Mouse (Mus musculus) MEL (cell line): ENCODE results near the gene Cenpc1. TPM values are rescaled to one million over a fixed set of nuclear protein-coding genes. Genes with fewer than 3 reads are reported as not detected.

Experiments
- DNase-seq: peaks from one replicate; pipeline ENCODE4 v3.0.0; 2011; ENCODE audit warnings: low read depth, low spot score
- H3K27ac ChIP-seq: 2 replicates; pipeline ENCODE4 v1.5.1; 2012; ENCODE audit warnings: low read depth, mild to moderate bottlenecking, control low read depth, low read length, moderate library complexity; ENCODE audit not compliant: control insufficient read depth
- H3K27me3 ChIP-seq, 2 experiments: fragments of 150-350 bp in 1 of 2; sonication (generic) in 1 of 2; 2 replicates each; pipeline ENCODE4 v1.6.1; 2012; ENCODE audit warnings: low read length in 2 of 2, mild to moderate bottlenecking in 2 of 2, improper control_type of control experiment in 1 of 2, moderate library complexity in 1 of 2; ENCODE audit not compliant: insufficient read depth in 2 of 2, control insufficient read depth in 1 of 2
- H3K36me3 ChIP-seq, 2 experiments: 2 replicates each; pipeline ENCODE4 v1.6.1; 2012 to 2014; ENCODE audit warnings: low read length in 2 of 2, improper control_type of control experiment in 1 of 2, inconsistent platforms in 1 of 2, mild to moderate bottlenecking in 1 of 2; ENCODE audit not compliant: insufficient read depth in 2 of 2, control insufficient read depth in 1 of 2
- H3K4me1 ChIP-seq, 2 experiments: fragments of 150-350 bp in 1 of 2; sonication (generic) in 1 of 2; 2 replicates each; pipeline ENCODE4 v1.6.1; 2012; ENCODE audit warnings: low read length in 2 of 2, improper control_type of control experiment in 1 of 2, mild to moderate bottlenecking in 1 of 2; ENCODE audit not compliant: insufficient read depth in 2 of 2, control insufficient read depth in 1 of 2
- H3K4me3 ChIP-seq, 2 experiments: fragments of 150-350 bp in 1 of 2; sonication (generic) in 1 of 2; 2 replicates each; pipeline ENCODE4 v1.5.1; 2012; ENCODE audit warnings: low read depth in 2 of 2, low read length in 2 of 2, mild to moderate bottlenecking in 2 of 2, moderate library complexity in 2 of 2, control low read depth in 1 of 2, improper control_type of control experiment in 1 of 2; ENCODE audit not compliant: control insufficient read depth in 1 of 2, insufficient read depth in 1 of 2
- H3K79me2 ChIP-seq: 2 replicates; pipeline ENCODE4 v1.6.1; 2012; ENCODE audit warnings: mild to moderate bottlenecking, low read length, moderate library complexity; ENCODE audit not compliant: control insufficient read depth, poor library complexity, insufficient read depth
- H3K9ac ChIP-seq: 2 replicates; pipeline ENCODE4 v1.6.1; 2012; ENCODE audit warnings: low read depth, mild to moderate bottlenecking, control low read depth, low read length, moderate library complexity; ENCODE audit not compliant: control insufficient read depth, poor library complexity, severe bottlenecking
- H3K9me3 ChIP-seq: fragments of 150-350 bp; sonication (generic); replicated peaks from 2 replicates; pipeline ENCODE4 v1.6.1; 2012; ENCODE audit warnings: mild to moderate bottlenecking, low read length, improper control_type of control experiment, moderate library complexity; ENCODE audit not compliant: insufficient read depth
- NELFE ChIP-seq: IDR thresholded peaks from 2 replicates; pipeline ENCODE4 v1.6.1; 2011; ENCODE audit warnings: low read depth, low read length, improper control_type of control experiment
- SMC3 ChIP-seq: IDR thresholded peaks from 2 replicates; pipeline ENCODE4 v1.6.1; 2011; ENCODE audit warnings: low read depth, low read length, improper control_type of control experiment
- polyA plus RNA-seq, 2 experiments: library from polyadenylated mRNA; stranded (reverse) in 1 of 2; unstranded in 1 of 2; fragments of >175 nt in 1 of 2; fragments of >200 nt in 1 of 2; gene quantifications; 2 replicates each; pipeline versions ENCODE4 v1.2.1 to v1.2.4; 2012; ENCODE audit warnings: low replicate concordance in 2 of 2, low read depth in 1 of 2; ENCODE audit not compliant: insufficient read length in 2 of 2, insufficient read depth in 1 of 2, missing spikeins in 1 of 2
- total RNA-seq: library from RNA; depleted of rRNA; stranded (reverse); fragments of 300-350 nt; gene quantifications from 2 replicates; pipeline ENCODE4 v1.2.3, GENCODE M21; 2012; rRNA removed

The Cenpc1 gene
- total and polyA plus RNA-seq, 3 experiments = 9.6 to 12.6 TPM; not detected in 1

DNA sequence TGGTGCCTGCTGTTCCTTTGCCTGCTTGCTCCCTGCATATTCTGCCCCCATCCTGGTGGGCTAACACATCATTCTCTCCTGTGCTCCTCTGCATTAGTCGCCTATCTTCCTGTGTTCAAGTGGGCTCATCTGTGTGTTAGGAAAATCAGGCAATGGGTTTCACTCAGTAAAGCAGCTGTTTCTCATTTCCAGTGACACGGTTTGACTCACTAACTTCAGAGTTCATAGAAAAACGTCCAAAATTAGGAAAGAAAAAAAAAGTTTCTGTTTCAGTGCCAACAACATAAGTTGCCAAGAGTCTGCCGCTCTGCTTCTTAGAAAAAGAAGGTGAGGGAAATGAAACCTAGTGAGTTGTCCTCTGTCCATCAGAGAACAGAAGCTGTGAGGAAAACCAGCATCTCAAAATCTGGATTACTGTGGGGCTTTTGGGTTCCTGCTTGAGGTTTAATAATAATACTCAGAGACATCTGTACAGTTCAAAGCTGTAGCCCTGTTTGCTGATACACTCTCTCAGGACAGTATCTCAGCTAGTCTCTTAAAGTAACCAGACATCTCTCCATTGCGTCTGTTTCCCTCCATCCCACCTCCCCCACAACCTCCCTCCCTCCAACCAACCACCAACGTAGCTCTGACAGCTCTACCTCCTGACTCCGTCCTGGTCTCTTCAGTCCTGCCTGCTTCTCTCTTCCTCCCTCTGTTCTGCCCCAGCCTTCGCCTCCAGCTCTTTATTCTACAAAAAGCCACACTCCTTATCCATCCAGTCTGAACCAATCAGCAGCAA, 87.5 kb downstream of the Cenpc1 start:
- Histone ChIP-seq H3K27me3 (no peaks in the 10 kb centered on the region), H3K4me1 (no peaks in the 10 kb centered on the region), H3K36me3 (no peaks in the 10 kb centered on the region), H3K4me3 (no peak overlapping the region), H3K9ac (no peak overlapping the region), H3K79me2 (no peaks in the 10 kb centered on the region), H3K9me3 (no peaks in the 10 kb centered on the region), H3K27ac (no peak overlapping the region)
- TF ChIP-seq NELFE = no peak
- no peak for TF ChIP-seq SMC3
- DNase-seq = no peak

DNA sequence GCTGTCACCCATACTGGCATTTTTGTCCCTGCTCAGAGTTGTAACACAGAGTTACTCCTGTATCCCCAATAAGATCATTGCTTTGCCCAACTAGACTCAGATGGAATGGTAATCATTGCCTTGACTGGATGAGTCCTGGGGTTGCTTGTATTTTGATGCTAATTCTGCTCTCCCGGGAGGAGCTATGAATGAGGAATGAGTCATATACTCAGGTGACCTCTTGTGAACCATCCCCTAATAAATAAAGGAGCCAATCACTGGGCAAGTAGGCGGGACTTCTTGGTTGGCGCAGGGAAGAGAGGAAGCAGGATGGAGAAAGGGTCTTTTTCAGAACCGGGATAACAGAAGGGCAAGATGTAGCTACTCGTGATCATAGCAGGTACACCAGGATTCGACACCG, 102.6 kb downstream of the Cenpc1 start:
- H3K27me3 ChIP-seq = no peaks in the 10 kb centered on the region
- no peaks in the 10 kb centered on the region for H3K4me1 ChIP-seq
- H3K9me3 ChIP-seq = no peaks in the 10 kb centered on the region
- no peaks in the 10 kb centered on the region for H3K79me2 ChIP-seq
- no peak for TF ChIP-seq SMC3
- H3K36me3 ChIP-seq = no peaks in the 10 kb centered on the region
- no peak for DNase-seq
- H3K9ac ChIP-seq = no peak overlapping the region
- no peak overlapping the region for H3K4me3 ChIP-seq
- no peak overlapping the region for H3K27ac ChIP-seq

Other genes with a start within 250 kb of the Cenpc1 start
- gene Stap1, start 6.2 kb upstream of the Cenpc1 start, total RNA-seq = not detected in 2 replicates
- gene Stap1, start 6.2 kb upstream of the Cenpc1 start, polyA plus RNA-seq = under 1 TPM in 1 of 2 experiments, not detected in 1; 0.03 TPM
- gene Uba6, start 107.2 kb upstream of the Cenpc1 start, total RNA-seq = 11.8 and 12.8 TPM in 2 replicates
- 10 to 100 TPM in 1 of 2 experiments, 1 to 10 TPM in 1; 9.8 to 59.4 TPM for gene Uba6, start 107.2 kb upstream of the Cenpc1 start, polyA plus RNA-seq
- gene Gnrhr, start 132.3 kb upstream of the Cenpc1 start, total RNA-seq = not detected in 2 replicates
- not detected for gene Gnrhr, start 132.3 kb upstream of the Cenpc1 start, polyA plus RNA-seq
- not detected in 2 replicates for gene Tmprss11c, start 223.7 kb upstream of the Cenpc1 start, total RNA-seq
- not detected for gene Tmprss11c, start 223.7 kb upstream of the Cenpc1 start, polyA plus RNA-seq